Mouse (Mus musculus): ENCODE results near the gene Col4a3bp.
A peak's percentile ranks its signal among the peaks of the same experiment; 100 is the strongest.

Col4a3bp gene

DNA sequence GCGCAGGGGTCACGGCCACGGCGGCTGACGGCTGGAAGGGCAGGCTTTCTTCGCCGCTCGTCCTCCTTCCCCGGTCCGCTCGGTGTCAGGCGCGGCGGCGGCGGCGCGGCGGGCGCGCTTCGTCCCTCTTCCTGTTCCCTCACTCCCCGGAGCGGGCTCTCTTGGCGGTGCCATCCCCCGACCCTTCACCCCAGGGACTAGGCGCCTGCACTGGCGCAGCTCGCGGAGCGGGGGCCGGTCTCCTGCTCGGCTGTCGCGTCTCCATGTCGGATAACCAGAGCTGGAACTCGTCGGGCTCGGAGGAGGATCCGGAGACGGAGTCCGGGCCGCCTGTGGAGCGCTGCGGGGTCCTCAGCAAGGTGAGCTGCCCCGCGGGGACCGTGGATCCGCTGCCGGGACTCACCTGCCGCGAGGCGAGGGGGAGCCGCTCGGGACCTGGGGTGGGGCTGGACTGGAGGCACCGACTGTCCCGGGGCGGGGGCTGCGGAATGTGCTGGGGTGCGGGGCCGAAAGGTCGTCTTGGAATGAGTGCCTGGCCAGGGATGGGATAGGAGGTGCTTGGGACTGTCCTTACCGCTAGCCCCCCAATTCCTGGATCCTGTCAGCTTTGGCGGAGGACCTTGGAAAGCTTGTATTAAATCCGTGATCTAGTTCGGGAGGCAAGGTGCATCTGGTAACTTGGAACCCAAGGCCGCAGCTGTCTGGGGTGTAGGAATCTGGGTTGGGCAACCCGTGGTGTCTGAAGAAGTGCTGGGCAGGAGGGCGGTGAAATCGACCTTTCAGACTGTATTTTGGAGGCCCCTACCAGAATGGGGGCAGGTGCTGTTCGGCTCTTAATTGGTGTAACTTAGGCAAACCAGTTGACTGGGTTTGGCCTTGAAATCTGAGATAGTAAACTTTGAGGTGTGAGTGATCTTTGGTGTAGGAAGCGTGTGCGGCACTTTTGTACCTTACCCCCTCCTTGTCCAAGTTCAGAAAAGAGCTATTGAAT, 778 bp downstream of the Col4a3bp start:
- DNase-seq (ENCODE audit: low spot score), result peak; percentile 10

DNA sequence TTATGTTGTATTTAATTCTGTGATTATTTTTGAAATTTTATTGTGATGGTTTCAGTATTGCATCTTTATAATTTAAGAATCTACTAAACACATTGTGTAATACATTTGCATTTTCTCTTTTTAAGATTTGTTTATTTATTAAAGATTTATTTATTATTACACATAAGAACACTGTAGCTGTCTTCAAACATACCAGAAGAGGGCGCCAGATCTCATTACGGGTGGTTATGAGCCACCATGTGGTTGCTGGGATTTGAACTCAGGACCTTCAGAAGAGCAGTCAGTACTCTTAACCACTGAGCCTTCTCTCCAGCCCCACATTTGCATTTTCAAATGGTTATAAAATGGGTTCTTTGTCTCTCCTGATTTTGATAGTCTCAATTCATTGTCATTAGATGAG, 2.1 kb downstream of the Col4a3bp start:
- no peak for DNase-seq (ENCODE audit: low spot score)

GRCm38 (mm10) chr13:96547250-96547649, 4.8 kb downstream of the Col4a3bp start:
- no peak for DNase-seq (ENCODE audit: low spot score)

GRCm38 (mm10) chr13:96547941-96548340, 5.5 kb downstream of the Col4a3bp start:
- no peak for DNase-seq (ENCODE audit: low spot score)

DNA sequence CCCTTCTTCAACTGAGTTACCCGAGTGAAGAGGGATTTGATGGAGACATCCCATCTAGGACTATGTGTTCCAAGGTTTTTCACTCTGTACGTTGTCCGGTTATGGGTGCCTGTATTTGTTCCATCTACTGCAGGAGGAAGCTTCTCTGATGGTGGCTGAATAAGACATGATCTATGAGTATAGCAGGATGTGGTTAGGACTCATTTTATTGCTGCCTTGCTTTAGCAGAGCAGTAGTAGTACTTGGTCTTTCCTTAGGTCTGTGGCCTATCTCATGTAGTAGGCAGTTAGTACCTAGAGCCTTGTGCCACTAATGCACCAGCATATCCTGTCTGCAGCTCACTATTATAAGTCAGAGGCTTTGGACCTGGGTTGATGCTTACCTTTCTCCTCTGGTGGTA, 12.7 kb downstream of the Col4a3bp start:
- DNase-seq (ENCODE audit: low spot score), result peak; percentile 11

DNA sequence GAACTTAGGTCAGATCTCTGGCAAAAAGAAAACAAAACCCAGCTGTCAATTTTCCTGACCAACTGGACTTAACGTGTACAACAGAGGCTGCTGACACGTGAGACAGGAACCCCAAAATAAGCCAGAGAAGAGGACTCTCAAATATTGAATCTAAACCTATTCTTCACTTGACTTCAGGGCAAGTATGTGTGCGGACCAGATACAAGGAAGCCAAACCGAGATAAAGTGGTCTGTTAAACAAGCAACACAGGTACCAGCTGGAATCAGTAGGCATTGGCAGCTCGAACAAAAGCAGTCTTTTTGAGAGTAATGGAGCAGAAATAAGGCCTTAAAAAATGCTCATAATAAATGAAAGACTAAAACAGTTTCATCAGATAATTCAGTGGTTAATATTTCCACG, 25.6 kb downstream of the Col4a3bp start:
- DNase-seq (ENCODE audit: low spot score), result no peak

GRCm38 (mm10) chr13:96570313-96571015, 28.0 kb downstream of the Col4a3bp start:
- no peak for DNase-seq (ENCODE audit: low spot score)

- no peak for DNase-seq (ENCODE audit: low spot score)
Measured at GRCm38 (mm10) chr13:96571016-96571361, 28.6 kb downstream of the Col4a3bp start.

DNA sequence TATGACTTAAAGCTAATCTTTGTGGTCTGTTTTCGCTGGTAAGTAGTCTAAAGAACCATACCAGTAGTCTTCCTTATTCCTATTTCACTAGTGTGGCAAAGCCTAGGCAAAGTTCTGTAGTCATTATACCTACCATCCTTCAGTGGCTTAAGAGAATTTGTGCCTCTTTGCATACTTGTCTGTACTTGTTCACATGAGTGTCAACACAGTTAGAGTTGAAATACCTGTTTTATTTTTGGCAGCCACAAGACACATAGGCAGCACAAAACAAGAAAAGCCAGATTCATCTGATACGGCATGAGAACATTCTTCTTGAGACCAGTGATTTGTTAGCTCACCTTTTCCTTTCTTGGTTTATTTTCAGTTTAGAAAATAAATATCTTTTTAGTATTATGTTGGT, 31.8 kb downstream of the Col4a3bp start:
- DNase-seq (ENCODE audit: low spot score), result no peak

GRCm38 (mm10) chr13:96579104-96579503, 36.7 kb downstream of the Col4a3bp start:
- no peak for DNase-seq (ENCODE audit: low spot score)

DNA sequence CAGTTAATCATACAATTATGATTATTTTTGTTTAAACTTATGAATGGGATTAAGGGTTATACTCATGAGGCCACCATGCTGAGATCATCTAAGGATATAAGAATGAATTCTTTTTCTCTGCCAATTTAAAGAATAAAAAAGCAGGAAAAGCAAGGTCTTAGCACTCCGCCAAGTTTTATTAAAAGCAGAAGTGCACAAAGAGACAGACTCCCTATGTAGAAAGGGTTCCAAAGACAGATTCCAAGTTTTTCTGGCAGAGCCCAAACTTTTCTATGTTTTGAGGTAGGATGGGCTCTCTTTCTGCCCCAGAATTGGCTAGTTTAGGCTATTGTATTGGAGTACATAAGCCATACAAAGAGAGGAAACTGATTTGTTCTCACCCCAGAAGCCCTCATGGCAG, 37.6 kb downstream of the Col4a3bp start:
- no peak for DNase-seq (ENCODE audit: low spot score)

GRCm38 (mm10) chr13:96584201-96584600, 41.8 kb downstream of the Col4a3bp start:
- no peak for DNase-seq (ENCODE audit: low spot score)

DNA sequence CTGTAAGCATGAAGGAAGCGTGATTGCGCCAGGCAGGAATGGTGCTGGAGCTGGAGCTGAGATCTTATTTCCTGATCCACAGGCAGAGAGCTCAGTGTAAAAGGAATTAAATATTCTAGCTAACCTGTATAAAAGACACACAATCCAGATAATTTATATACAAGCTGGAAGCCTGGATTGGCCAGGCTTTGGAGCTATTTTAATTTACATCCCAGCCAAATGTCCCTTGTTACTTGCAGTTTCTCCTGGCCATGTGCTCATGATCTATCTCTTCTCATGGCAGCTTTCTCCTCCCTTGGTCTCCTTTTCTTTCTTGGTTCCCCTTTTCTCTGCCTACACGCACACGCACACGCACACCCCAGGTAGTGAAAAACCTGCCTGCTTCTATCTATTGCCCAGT, 44.1 kb downstream of the Col4a3bp start:
- no peak for DNase-seq (ENCODE audit: low spot score)

DNA sequence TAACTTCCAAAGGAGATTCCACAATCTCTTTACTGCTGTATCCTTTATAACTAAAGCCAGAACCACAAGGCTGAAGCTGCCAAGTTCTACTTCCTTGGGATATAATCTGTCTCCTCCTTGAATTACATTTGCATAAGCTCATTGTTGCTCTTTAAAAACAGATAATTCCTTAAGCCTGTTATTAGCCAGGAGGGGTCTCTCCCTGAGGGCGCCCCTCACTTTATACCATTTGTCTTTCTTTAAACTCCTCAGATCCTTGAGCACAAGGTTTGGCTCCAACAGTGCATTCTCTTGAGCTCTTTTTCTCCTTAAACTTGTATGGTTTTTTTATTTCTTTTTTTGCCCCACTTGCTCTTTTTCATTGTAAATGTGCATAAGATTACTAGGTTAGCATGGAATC, 46.2 kb downstream of the Col4a3bp start:
- no peak for DNase-seq (ENCODE audit: low spot score)

DNA sequence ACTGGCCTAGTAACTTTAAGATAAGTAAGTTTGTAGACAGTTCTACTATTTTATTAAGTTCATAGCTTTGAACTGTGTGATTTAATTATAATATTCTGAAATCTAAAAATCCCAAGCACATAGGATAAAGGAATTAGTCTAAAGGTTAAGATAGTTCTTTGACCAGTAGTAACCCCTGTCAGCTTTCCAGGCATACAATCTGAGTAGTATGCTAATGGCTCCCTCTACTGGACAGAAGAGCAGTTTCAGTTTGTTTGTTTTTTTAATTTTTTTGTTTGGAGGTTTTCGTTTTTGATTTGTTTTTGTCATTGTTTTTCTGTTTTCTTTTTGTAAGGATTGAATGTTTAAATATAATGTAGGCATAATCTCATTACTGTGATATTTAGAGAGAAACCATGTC, 51.2 kb downstream of the Col4a3bp start:
- DNase-seq (ENCODE audit: low spot score), result no peak

GRCm38 (mm10) chr13:96594070-96594469, 51.7 kb downstream of the Col4a3bp start:
- DNase-seq (ENCODE audit: low spot score), result no peak

- DNase-seq (ENCODE audit: low spot score), result no peak
Measured at GRCm38 (mm10) chr13:96599182-96599581, 56.8 kb downstream of the Col4a3bp start.

GRCm38 (mm10) chr13:96604242-96604641, 61.8 kb downstream of the Col4a3bp start:
- DNase-seq (ENCODE audit: low spot score), result no peak

DNA sequence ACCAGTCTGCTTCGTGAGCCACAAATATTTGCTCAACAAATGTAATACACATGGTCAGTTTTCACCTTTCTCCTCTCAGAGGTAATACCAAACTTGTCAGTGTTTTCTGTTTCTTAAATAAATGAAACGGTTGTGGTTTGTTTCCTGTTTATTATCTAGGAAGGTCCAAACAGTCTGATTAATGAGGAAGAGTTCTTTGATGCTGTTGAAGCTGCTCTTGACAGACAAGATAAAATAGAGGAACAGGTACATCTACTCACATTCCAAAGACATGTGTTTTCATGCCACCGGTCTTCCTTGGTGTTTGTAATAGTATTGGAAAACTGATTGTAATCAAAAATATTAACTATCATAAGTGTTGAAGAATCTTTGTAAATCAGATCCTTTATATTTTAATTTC, 72.2 kb downstream of the Col4a3bp start:
- no peak for DNase-seq (ENCODE audit: low spot score)

DNA sequence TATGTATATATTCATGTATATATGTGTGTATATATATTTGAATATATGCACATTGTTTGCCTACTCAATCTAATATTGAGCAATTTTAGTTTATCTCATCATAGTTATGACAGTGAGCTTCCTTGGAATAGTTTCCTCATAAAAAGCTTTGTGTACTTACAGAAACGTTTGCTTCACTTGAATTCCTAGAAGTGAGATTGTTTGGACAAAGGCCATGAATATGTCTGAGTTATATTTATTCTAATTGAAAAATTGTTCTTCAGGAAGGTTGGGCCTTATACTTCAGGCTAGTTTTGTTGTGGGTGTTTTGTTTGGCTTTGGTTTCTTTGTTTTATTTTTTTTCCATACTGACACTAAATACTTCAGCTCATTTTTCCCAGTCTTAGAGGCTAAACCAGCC, 78.5 kb downstream of the Col4a3bp start:
- DNase-seq (ENCODE audit: low spot score), result no peak

- DNase-seq (ENCODE audit: low spot score), result no peak
Measured at GRCm38 (mm10) chr13:96630396-96630795, 88.0 kb downstream of the Col4a3bp start.

GRCm38 (mm10) chr13:96644168-96644567, 101.8 kb downstream of the Col4a3bp start:
- no peak for DNase-seq (ENCODE audit: low spot score)

- DNase-seq (ENCODE audit: low spot score), result no peak
Measured at GRCm38 (mm10) chr13:96645822-96646221, 103.4 kb downstream of the Col4a3bp start.

Measured in T-cell, adult 2 months (primary cell).